ENCODE assay signal across 15 mouse cellular contexts in genomic region chr15:95334323-95335296, GRCm38 (mm10).
DNase-seq lines count a peak whose midpoint lies in the region; ATAC-seq lines count a peak whose summit lies in the region.
"Had no signal": no experiment of that assay in that cellular context is flagged by ENCODE, and none has a peak within 500 bp of the region (broad histone marks: within the 10 kb centered on the region; RNA-seq: fewer than 3 reads in every experiment).

No protein-coding gene starts in this region.

- no peaks in the 10 kb centered on the region for H3K36me3 ChIP-seq in megakaryocyte, embryonic 14.5 days (replicated peaks; ENCODE audit: low read length)
- no peaks in the 10 kb centered on the region for H3K36me3 ChIP-seq in forebrain, embryonic 14.5 days (ENCODE audit: control insufficient read depth, insufficient read depth, low read length)
- no peaks in the 10 kb centered on the region for H3K36me3 ChIP-seq in neural tube, embryonic 15.5 days
- H3K36me3 ChIP-seq in heart, embryonic 12.5 days, result no peaks in the 10 kb centered on the region
- H3K36me3 ChIP-seq: kidney, embryonic 15.5 days; lung, embryonic 15.5 days had no signal

- no peak overlapping the region for H3K9ac ChIP-seq in forebrain, embryonic 14.5 days (ENCODE audit: low read length)
- H3K9ac ChIP-seq in neural tube, embryonic 15.5 days (replicated peaks), result no peak overlapping the region
- H3K9ac ChIP-seq in heart, embryonic 12.5 days, result no peak overlapping the region
- H3K9ac ChIP-seq: kidney, embryonic 15.5 days; lung, embryonic 15.5 days had no signal

- no peaks in the 10 kb centered on the region for H3K27me3 ChIP-seq in megakaryocyte, embryonic 14.5 days (replicated peaks)
- no peaks in the 10 kb centered on the region for H3K27me3 ChIP-seq in forebrain, embryonic 14.5 days (replicated peaks; ENCODE audit: control insufficient read depth, insufficient read depth, low read length)
- no peaks in the 10 kb centered on the region for H3K27me3 ChIP-seq in neural tube, embryonic 15.5 days (replicated peaks)
- H3K27me3 ChIP-seq in heart, embryonic 12.5 days (replicated peaks), result no peaks in the 10 kb centered on the region
- H3K27me3 ChIP-seq: kidney, embryonic 15.5 days; lung, embryonic 15.5 days; Patski had no signal

- H3K9me3 ChIP-seq in megakaryocyte, embryonic 14.5 days, result peaks cover 51% of the 10 kb centered on the region
- no peaks in the 10 kb centered on the region for H3K9me3 ChIP-seq in forebrain, embryonic 14.5 days (replicated peaks; ENCODE audit: control insufficient read depth, low read length)
- no peaks in the 10 kb centered on the region for H3K9me3 ChIP-seq in neural tube, embryonic 15.5 days (replicated peaks)
- H3K9me3 ChIP-seq in heart, embryonic 12.5 days (replicated peaks), result no peaks in the 10 kb centered on the region
- H3K9me3 ChIP-seq: kidney, embryonic 15.5 days; lung, embryonic 15.5 days had no signal

- no peak for ATAC-seq in megakaryocyte, adult 5-6 weeks (ENCODE audit: poor library complexity, severe bottlenecking)
- ATAC-seq in forebrain, embryonic 14.5 days, result peak; percentile 46; the same call in 1 of the 2 replicates
- ATAC-seq in neural tube, embryonic 15.5 days (ENCODE audit: low FRiP score), result peak; percentile 73
- ATAC-seq in heart, embryonic 12.5 days (ENCODE audit: insufficient number of reproducible peaks, low FRiP score), result no peak
- ATAC-seq: Patski had no signal

- DNase-seq in forebrain, embryonic 14.5 days (ENCODE audit: low spot score), result peak; percentile 54
- peak; percentile 40 for DNase-seq in mesoderm, embryonic 11.5 days (ENCODE audit: low read depth, low spot score)
- no peak for DNase-seq in thymus, postnatal 0 days (ENCODE audit: low spot score)
- no peak for DNase-seq in kidney, postnatal 36 days
- DNase-seq: adrenal gland, adult 8-10 months; heart, adult 2 months; heart, postnatal 4 days; liver had no signal

- no peaks in the 10 kb centered on the region for H3K4me1 ChIP-seq in megakaryocyte, embryonic 14.5 days
- peaks cover 6% of the 10 kb centered on the region; the same call in 1 of the 2 replicates for H3K4me1 ChIP-seq in forebrain, embryonic 14.5 days (ENCODE audit: control insufficient read depth, insufficient read depth, low read length)
- peaks cover 22% of the 10 kb centered on the region for H3K4me1 ChIP-seq in neural tube, embryonic 15.5 days
- H3K4me1 ChIP-seq in heart, embryonic 12.5 days (replicated peaks), result no peaks in the 10 kb centered on the region
- H3K4me1 ChIP-seq: lung, embryonic 15.5 days had no signal

- peak overlapping the region; percentile 14 for H3K4me3 ChIP-seq in megakaryocyte, embryonic 14.5 days (replicated peaks)
- no peak overlapping the region for H3K4me3 ChIP-seq in forebrain, embryonic 14.5 days (ENCODE audit: low read depth, low read length)
- no peak overlapping the region for H3K4me3 ChIP-seq in neural tube, embryonic 15.5 days (replicated peaks)
- no peak overlapping the region for H3K4me3 ChIP-seq in heart, embryonic 12.5 days
- H3K4me3 ChIP-seq: heart, adult 2 months; kidney, embryonic 15.5 days; lung, embryonic 15.5 days had no signal

- WGBS in forebrain, embryonic 14.5 days, result 84% methylated on average over 11 of the region's 11 CpGs
- WGBS in neural tube, embryonic 15.5 days, result 66% methylated on average over 11 of the region's 11 CpGs
- WGBS in heart, embryonic 12.5 days, result 79% methylated on average over 11 of the region's 11 CpGs

- no peak overlapping the region for H3K4me2 ChIP-seq in forebrain, embryonic 14.5 days (ENCODE audit: low read length)
- no peak overlapping the region for H3K4me2 ChIP-seq in neural tube, embryonic 15.5 days
- H3K4me2 ChIP-seq in heart, embryonic 12.5 days, result no peak overlapping the region
- H3K4me2 ChIP-seq: kidney, embryonic 15.5 days; lung, embryonic 15.5 days had no signal

- H3K27ac ChIP-seq in forebrain, embryonic 14.5 days (ENCODE audit: low read depth, low read length), result no peak overlapping the region; the same call in 1 of the 2 replicates
- H3K27ac ChIP-seq in neural tube, embryonic 15.5 days (replicated peaks), result 0 out of 2 replicates have a peak overlapping the region, but pooled peaks have one; percentile 41
- H3K27ac ChIP-seq in heart, embryonic 12.5 days (ENCODE audit: poor library complexity, severe bottlenecking), result no peak overlapping the region
- H3K27ac ChIP-seq: heart, adult 2 months; kidney, embryonic 15.5 days; lung, embryonic 15.5 days had no signal

Comparison
In these comparisons a context has a peak if more than half of its experiments do, and no peak if none do; other contexts are left out.
1. ATAC-seq: peak in forebrain, embryonic 14.5 days (single experiment) and neural tube, embryonic 15.5 days (single experiment); none in megakaryocyte, adult 5-6 weeks (single experiment) and heart, embryonic 12.5 days (single experiment).
2. DNase-seq: peak in forebrain, embryonic 14.5 days (single experiment) and mesoderm, embryonic 11.5 days (single experiment); none in thymus, postnatal 0 days (single experiment) and kidney, postnatal 36 days (0 of 2).